Mouse (Mus musculus) right cerebral cortex, adult 2 months (tissue): Measurements from ENCODE around the gene Srebf1.

Experiments used
- DNase-seq, 2 experiments: peaks; one replicate each; pipeline ENCODE4 v3.0.0; 2021 to 2022; ENCODE audit warnings: low spot score in 2 of 2

Gene Srebf1

DNA sequence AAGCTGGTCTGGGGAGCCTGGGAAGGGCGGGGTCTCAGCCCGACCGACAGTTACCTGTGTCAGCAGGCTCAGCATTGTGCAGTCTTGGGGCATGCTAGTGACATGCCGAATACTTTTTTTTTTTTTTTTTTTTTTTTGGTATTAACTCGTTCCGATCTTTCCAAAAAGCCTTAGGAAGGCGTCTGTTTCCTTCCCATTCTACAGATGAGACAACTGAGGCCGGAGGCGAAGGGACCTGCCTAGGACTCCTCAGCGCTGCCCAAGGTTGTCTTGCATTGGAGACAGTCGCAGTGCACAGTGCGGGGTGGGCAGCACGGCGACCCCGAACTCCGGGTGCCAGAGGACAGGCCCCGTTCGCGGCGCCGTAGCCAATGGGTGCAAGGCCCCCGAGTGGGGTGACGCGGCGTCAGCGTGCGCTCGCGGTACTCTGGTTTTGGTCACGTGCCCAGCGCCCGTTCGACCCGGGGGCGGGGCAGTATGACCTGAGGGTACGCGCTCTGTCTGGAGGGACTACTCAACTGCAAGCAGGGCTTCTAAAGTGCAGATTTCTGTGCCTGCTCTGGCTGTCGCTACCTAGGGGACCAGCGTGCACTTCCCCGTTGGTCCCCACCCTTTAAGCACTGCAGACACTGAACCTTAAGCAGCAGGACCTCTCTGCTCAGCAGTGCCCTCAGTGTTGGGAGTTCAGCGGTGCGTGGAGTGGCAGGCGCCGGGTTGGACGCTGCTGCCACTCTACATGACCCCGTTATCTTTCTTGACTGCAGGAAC lies at the start of gene Srebf1:
Gene Srebf1, minus strand, starts transcription at position 113 of the 768 bp plus-strand sequence.
- peak; percentile 56 to 74 for DNase-seq

DNA sequence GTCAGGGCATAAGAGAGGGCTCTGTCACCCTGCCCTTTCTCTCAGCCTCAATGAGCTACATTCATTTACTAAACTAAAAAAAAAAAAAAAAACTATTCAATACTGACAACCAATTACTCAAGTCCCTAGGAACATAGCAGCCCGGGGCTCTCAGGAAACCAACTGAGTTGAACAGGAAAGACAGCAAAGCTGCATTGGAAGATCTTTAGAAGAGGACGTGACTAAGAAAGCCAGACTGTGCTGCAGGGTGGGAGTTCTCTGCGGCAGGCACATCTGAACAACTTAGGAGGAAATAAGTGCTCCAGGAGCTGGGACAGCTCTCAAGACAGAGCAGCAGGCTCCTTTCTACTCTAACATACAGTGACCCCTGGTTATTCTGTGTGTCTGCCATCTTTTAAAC lies 46.2 kb upstream of the Srebf1 start:
- DNase-seq = no peak

DNA sequence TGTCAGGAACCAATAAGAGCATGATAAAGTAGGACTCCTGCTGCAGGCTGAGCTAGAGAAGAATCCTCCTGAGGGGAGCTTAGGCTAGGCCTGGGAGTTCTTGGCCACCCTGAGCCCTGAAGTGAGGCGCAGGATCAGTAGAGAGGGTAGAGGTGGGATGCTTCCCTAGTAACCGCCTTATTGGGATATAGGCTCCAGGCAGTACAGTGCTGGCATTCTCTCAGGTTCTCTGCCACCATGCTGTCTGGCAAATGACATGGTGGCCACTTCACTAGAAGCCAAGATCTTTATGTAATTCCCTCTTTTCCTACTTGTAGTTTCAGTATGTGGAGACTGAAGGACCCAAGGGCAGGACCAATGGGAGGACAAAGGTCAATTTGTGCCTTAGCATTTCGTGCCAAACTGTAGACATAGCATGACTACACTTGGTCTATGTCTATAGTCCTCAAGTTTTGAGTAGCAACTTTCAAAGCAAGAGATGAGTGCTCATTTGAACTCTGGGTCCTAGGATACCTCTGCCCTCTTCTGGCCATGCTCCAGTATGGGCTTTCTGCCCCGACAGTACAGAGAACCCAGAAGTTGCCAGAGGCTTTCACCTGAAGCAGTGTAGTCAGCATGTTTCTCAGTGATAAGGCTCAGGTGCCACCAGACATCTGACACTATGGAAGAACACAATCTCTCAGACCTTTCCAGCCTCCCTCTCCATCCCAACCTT lies 43.0 kb upstream of the Srebf1 start:
- no peak for DNase-seq

DNA sequence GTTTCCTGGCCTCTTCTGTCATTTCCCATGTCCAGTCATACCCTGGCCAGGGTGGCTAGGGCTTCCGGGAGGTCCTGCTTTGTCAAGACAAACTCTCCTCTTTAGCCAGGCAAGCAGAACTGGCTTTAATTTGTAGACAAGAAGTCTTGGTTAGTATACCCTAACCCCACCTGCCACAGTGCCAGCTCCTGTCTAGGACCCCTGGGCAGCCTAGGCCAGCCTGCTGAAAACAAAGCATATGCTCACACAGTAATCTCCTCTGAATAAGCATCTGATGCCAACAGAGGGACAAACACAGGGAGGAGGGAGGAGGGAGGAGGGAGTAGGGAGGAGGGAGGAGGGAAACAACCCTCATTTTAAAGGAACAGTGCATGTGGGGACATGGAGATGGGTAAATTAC lies 42.3 kb upstream of the Srebf1 start:
- DNase-seq = no peak

DNA sequence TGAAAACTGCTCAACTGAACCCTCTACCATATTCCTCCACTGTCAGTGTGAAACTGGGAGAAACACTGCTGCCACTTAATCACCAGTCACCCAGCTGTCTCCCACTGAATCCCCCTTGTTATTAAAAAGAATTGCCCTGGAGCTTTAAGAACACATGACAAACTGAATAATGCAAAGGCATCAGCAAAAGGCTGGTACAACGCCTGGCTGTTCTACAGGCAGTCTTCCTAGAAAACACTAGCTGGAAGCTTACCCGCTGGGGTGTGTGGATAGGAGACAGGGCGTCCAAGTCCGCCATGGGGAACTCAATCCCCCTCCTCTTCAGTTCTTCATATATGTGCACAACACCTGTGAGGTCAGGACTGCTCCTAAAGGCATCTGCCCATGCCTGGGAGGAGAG lies 40.0 kb upstream of the Srebf1 start:
- no peak for DNase-seq

DNA sequence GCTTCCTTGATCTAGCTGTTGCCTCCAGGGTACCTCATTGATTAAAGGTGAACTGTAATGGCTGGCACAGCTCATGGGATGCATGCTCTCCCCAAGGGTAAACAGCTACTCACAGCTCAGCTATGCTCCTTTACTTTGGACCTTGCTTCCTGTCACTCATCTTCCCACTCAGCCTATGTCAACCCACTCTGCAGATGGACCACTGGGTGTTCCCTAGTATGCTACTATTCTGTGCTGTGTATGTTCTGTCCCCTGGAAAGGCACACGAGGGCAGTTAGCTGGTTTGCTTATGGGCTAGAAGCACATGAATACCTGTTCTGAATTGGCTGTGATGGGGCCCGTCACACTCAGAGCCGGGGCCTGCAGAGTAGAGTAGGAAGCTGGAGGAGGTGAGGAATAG lies 38.4 kb upstream of the Srebf1 start:
- no peak for DNase-seq

DNA sequence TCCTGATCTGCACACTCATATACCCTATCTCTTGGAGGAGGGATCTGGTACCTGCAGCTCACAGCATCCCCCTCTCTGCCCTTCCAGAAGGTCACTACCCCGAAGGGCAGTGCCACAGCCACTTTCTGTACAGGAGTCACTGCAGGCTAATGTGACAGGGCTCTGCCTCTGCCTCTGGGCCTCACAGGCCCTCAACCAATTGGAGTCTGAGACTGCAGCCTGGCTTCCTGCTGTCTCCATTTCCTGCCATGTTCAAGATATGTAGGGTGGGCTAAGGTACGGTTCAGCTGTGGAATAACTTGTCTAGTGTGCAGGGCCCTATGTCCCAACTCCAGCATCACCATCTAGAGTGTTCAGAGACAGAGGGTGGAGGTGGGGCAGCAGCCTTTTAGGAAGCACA lies 35.3 kb upstream of the Srebf1 start:
- DNase-seq = no peak

DNA sequence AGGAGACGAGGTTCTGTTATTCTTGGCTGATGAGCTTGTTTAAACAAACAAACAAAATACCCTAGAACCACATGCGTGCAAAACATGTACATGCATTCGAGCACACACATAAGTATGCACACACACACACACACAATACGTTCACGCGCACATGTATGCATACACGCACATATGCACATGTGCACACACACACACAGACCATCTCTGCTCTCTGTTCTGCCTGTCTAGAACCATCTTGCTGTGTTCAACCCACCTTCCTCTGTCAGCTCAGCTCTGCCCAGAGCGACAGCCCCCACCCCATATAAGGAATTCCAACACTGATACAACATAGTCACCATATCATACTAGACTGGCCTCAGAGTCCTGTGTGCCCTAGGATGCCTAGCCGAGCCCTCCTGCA lies 34.3 kb upstream of the Srebf1 start:
- no peak for DNase-seq

DNA sequence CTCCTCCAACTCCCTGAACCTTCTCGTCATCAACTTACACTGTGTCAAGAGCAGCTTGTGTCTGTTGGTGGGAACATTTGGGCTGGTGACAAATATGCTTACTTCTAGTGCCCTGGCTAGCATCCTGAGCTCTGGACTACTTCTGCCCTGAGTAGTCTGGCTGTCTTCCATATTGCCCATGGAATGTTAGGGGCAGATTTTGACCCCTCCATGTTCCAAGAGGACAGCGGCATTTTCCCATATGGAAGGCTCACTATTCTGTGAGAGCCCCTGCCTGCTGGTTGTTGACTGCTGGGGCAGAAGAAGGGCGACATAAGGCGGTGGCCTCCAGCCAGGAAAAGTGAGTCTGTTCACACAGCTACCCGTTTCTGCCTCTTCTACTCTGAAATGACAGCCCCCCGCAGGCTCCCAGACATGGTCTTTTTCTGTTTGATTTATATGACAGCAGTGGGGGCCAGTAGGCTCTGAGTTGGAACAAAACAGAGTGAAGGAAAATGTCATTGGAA lies 33.8 kb upstream of the Srebf1 start:
- DNase-seq = peak in 1 of 2 experiments; percentile 39

DNA sequence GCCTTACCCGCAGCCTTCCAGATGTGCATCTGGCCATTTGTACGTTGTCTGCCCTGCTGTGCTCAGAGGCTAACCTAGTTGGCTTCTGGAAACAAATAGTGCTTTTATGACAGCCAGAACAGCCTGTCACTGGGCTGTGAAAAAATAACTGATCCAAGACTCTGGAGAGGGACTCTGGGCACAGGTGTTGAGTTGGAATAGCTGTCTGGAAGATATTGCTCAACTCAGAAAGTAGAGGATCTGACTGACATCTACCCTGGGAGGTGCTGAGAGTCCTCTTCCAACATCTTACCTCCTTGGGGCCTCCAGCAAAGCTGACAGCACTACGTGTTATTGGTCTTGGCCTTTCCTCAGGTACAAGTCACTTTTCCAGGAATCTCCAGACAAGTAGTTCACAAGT lies 33.3 kb upstream of the Srebf1 start:
- no peak for DNase-seq

DNA sequence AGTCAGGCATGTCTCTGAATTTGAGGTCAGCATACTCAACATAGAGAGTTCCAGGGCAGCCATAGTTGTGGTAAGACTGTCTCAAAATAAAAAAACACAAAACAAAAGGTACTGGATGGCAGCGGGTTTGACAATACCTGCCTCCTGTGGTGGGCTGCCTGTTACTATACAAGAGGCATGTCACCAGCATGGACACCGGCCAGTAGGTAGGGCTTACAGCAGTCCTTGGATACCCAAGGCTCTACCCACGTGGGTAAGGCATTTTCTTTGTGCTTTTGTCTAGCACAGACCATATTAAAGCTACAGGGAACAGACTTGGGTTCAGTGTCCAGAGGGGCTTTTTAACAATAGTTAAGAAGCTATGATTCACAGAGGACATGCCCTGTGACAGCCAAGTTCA lies 32.8 kb upstream of the Srebf1 start:
- DNase-seq = no peak

DNA sequence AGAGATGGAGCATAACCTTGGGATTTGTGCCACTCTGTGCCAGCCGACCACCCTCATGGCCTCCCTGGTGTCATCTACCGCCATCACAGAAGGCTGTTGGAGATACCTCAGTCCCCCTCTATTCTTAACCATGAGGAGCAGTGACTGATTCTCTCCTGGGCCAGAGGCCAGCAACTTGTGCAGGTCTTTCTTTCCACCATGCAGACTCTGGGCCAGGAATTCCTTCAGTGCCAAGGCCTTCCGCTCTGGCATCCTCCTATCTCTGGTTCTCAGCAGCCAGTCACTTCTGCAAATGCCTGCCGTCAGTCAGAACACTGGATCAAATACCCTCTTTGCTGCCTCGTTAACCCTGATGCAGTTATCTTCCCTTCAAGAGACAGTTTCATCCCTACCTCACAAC lies 31.9 kb upstream of the Srebf1 start:
- DNase-seq = no peak

DNA sequence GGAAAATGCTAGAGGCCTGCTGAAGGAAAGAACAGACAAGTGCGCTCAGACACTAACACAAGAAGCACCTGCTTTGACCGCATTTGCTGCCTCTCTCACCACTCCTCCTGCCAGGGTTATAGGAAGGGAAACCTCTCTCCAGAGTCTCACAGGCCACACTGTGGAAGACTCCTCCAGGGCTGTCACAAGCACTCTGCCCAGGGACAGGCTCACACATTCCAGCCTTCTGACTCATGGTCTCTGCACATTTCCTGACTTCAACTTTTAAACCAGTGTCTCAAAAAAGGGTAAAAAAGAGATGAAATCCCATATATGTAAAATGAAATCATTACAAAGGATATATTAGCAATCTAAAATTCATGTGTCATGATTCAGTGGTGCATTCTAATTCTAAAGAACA lies 31.2 kb upstream of the Srebf1 start:
- DNase-seq = no peak

DNA sequence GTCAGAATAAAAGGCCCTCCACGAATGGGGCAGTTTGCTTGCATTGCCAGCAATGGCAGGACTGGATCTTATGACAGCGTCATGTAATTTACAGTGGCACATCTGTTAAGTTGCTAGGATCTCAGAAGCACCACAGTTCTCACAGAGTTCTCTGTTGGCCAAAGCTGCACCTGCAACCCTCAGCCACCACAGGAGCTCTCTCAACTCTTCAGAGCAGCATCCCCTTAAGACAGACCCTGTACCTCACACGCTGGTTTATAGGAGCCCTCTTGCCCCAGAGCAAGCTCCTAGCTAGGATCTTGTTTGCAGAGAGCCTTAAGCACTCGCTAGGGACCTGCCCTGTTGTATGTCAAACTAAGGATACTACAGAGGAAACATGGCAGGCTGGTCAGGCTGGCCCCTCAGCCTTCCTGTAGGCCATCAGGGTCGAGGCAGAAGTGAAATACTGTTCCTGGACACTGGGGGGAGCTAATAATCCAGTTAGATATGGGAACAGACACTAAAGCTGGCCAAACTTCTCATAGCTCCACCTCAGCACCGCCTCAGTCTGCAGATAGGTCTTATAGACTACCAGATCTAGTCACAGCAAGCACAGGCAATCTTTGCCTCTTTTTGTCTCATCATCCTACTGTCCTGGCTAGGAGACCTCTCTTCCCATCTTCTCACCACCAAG lies 28.7 kb upstream of the Srebf1 start:
- DNase-seq = peak in 1 of 2 experiments; percentile 42

DNA sequence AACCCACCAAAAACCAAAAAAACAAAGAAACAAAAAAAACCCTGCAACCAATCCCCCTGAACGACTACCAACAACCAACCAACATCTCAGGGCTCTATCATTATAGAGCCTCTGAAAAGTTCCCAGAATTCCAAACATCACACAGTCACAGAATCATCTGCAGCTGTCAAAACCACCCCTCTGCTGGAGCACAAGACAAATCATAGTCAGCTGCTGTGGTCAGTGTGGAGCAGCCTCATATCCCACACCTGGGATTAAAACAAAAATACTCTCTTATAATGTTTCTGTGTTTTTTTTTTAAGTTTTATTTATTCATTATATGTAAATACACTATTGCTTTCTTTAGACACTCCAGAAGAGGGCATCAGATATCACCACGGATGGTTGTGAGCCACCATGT lies 27.5 kb upstream of the Srebf1 start:
- DNase-seq = no peak

DNA sequence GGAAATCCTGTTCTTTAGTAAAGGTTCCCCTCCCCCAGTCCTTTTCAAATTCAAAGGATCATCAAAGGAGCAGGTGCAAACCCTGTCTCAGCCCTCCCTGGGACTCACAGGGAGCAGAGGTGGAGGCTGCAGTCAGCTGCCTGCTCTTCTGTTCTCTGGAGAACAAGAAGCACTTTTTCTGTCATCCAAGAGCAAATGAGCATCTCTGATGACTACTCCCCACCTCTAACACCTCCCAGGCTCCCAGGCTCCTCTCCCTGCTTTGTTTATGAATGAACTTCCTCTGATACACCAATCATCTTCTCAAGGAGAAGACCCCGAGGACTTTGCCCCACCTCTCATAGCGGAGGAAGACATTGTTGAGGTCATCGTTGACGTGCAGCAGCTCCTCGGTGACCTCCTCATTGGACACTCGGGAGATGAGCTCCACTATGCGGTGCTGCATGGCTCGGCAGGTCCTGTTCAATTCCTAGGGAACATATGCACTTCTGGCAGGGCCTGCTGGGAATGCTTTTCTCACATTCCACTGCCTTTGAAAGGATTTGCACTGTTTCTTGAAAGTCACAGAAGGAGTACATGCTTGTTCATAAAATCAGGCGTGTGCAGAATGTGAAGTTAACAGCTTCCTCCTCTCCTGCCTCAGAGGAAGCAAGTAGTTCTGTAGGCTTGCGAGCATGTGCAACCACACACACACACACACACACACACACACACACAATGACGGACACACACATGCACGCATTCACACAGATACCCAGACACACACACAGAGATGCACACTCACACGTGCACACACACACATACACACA lies 26.4 kb upstream of the Srebf1 start:
- DNase-seq = peak in 1 of 2 experiments; percentile 27

DNA sequence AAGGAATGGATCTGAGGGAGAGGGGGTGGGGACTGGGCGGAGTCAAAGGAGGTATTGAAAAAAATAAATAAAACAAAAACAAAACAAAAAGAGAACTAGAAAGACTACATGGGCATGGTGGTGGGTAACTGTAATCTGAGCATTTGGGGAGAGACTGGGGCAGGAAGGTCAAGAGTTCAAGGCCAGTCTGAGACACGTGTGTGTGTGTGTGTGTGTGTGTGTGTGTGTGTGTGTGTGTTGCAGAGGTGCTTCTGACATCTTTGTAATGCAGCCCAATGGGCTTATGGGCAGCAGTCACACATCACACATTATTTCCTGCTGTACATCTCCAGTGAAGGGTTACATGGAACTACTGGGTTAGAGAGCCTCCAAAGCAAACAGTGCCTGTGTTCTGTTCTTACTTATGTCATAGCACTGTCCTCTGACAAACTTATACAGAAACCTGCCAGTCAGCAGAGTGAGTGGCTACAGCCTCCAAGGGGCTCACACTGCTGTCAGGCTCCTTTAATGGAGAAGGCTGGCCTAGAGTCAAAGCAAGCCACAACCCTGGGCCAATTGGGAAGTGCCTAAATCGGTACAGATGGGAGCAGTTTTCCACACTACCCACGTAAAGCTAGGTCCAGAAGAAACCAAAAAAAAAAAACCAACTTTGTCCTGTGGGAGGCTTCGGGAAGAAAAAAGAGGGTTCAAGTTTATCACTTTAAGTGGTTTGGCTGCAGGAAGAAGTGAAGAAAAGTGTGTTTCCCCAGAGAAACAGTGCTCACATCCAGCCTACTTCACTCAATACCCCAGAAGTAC lies 25.6 kb upstream of the Srebf1 start:
- DNase-seq = no peak

DNA sequence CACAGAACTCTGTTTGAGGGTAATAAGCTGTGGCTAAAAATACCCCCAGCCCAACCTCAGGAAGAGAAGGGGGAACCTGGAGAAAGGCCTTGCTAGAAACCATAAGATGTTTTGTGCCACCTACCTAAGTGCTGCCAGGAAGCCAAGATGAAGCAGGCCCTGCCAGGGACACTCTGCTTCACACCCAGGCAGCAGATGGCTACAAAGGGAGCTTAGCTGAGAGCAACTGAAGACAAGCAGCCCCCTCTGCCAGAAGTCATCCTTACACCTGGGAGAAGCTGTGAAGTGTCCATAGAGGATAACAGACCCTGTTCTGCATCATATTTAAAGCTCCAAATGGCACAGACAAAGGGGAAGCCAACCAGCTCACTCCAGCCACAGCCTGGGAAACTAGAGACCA lies 23.7 kb upstream of the Srebf1 start:
- peak in 1 of 2 experiments; percentile 43 for DNase-seq

DNA sequence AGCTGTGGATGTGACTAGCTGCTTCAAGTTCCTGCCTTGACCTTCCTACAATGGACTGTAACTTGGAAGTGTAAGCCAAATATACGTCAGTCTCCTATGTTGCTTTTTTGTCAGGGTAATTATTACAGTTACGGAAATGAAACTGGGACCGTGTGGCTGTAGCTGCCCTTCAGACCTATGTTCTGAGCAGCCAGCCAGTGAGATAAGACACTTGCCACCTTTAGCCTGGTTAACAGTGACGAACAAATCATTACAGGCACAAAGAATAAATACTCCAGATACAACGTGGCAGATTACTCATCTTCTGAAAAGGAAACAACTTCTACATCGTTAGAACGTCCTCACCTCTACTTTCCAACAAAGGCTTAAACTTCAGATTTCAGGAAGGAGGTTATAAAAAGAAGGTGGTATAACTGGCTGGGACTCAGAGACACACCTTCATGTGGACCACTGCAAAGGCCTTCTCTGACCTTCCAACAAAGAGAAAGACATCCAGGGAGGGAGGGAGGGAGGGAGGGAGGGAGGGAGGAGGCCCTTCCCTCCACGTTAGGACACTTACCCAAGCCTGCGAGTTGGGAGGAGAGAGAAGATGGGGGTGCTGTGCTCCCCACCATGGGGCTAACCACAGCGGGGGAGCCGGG lies 22.2 kb upstream of the Srebf1 start:
- no peak for DNase-seq

DNA sequence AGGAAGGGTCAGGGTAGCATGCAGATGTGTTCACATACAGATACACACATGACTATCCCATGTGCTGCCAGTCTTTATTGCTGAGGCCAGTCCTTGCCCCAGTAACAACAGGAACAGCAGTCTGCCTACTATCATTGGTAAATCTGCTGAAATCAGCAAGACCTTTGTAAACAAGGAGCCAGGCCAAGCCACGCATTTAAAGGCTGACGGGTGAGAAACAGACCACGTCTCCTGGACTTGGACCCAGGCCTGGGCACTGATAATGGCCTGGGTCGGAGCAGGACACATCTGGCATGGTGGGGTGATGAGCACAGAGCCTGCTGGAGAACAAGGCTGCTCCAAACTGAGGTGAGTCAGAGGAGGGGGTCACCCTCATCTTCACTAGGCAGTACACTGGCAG lies 18.1 kb upstream of the Srebf1 start:
- DNase-seq = no peak
